Mouse (Mus musculus) hindbrain, embryonic 14.5 days (tissue): ENCODE results near the gene Efna2. TPM values are rescaled to one million over a fixed set of nuclear protein-coding genes. Genes with fewer than 3 reads are reported as not detected.

Experiments
- ATAC-seq: fragments of 200-750 bp; cut with Nextera tagmentation; 2 replicates; pipeline ENCODE4 v1.8.0; 2017; ENCODE audit warnings: moderate number of reproducible peaks, mild to moderate bottlenecking, moderate TSS enrichment, moderate library complexity; ENCODE audit not compliant: low FRiP score
- DNase-seq: peaks from one replicate; pipeline ENCODE4 v3.0.0-alpha.2; 2015; ENCODE audit warnings: low spot score
- H3K27ac ChIP-seq: fragments of 300-500 bp; sonication (generic); 2 replicates; pipeline ENCODE4 v1.5.1; 2014; ENCODE audit warnings: mild to moderate bottlenecking, moderate library complexity
- H3K27me3 ChIP-seq: fragments of 300-500 bp; sonication (generic); 2 replicates; pipeline ENCODE4 v1.6.1; 2014; ENCODE audit warnings: mild to moderate bottlenecking, low read length, mixed read lengths; ENCODE audit not compliant: control insufficient read depth, insufficient read depth
- H3K36me3 ChIP-seq: fragments of 300-500 bp; sonication (generic); replicated peaks from 2 replicates; pipeline ENCODE4 v1.6.1; 2014; ENCODE audit not compliant: control insufficient read depth, insufficient read depth
- H3K4me1 ChIP-seq: fragments of 300-500 bp; sonication (generic); replicated peaks from 2 replicates; pipeline ENCODE4 v1.6.1; 2014; ENCODE audit warnings: antibody characterized with exemption, low read length, mixed read lengths; ENCODE audit not compliant: control insufficient read depth, insufficient read depth
- H3K4me2 ChIP-seq: fragments of 300-500 bp; sonication (generic); replicated peaks from 2 replicates; pipeline ENCODE4 v1.6.1; 2014; ENCODE audit warnings: mild to moderate bottlenecking, moderate library complexity
- H3K4me3 ChIP-seq: fragments of 300-500 bp; sonication (generic); replicated peaks from 2 replicates; pipeline ENCODE4 v1.5.1; 2014; ENCODE audit warnings: mild to moderate bottlenecking, low read length
- H3K9ac ChIP-seq: fragments of 300-500 bp; sonication (generic); 2 replicates; pipeline ENCODE4 v1.6.1; 2014
- H3K9me3 ChIP-seq: fragments of 300-500 bp; sonication (generic); 2 replicates; pipeline ENCODE4 v1.6.1; 2016; ENCODE audit warnings: low read length; ENCODE audit not compliant: control insufficient read depth
- WGBS: fragments of 180-500 bp; shearing (Covaris S2); extraction: QIAGEN DNeasy Blood & Tissue Kit; methylation state at CpG from one replicate; pipeline ENCODE4 v1.1.7; 2014; 5-methylcytosine and 5-hydroxymethylcytosine counted together
- polyA plus RNA-seq: library from polyadenylated mRNA; unstranded; fragments of >200 nt; fragmentation: Nextera tagmentation; extraction: Ambion mirVana; gene quantifications from 2 replicates; pipeline ENCODE4 v1.2.1, GENCODE M21; 2014

The Efna2 gene
- polyA plus RNA-seq, 1 experiment from 2014 or later: 26.2 TPM

DNA sequence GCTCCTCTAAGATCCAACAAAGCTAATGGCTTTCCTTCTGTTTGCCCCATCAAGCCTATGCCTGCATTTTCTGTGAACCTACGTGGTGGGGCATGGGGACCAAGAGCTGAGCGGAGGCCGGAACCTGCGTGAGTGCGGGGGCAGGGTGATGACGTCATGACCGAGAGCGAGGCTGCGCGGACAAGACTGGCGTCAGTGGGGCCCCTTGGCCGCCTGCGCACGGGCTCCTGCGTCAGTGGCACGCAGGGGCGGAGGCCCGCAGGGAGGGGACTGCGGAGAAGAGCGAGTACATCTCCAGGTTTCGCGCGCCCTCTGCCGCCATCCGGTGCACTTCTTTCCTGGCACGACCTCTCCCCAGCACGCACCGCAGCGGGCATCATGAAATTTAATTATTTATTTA is 38.0 kb upstream of the Efna2 start:
- under 1% methylated on average over 29 of the region's 29 CpGs for WGBS
- H3K9ac ChIP-seq: peak overlapping the region; percentile 26
- peak; percentile 72 for ATAC-seq

GRCm38 (mm10) chr10:80141786-80142529 is 37.3 kb upstream of the Efna2 start:
- peak; percentile 99 for DNase-seq
- H3K4me1 ChIP-seq: peaks cover 28% of the 10 kb centered on the region

More for the DNA sequence above, 38.0 kb upstream of the Efna2 start:
- peaks cover 37% of the 10 kb centered on the region for H3K36me3 ChIP-seq
- peak; percentile 90 for DNase-seq
- H3K27me3 ChIP-seq: no peaks in the 10 kb centered on the region
- peak overlapping the region; percentile 80 for H3K4me3 ChIP-seq
- no peaks in the 10 kb centered on the region for H3K9me3 ChIP-seq
- peak overlapping the region; percentile 97 for H3K4me2 ChIP-seq
- H3K27ac ChIP-seq: peak overlapping the region; percentile 86
- H3K4me1 ChIP-seq: peaks cover 36% of the 10 kb centered on the region

GRCm38 (mm10) chr10:80142530-80142925 is 36.8 kb upstream of the Efna2 start:
- ATAC-seq: no peak

More at GRCm38 (mm10) chr10:80141786-80142529, 37.3 kb upstream of the Efna2 start:
- peaks cover 32% of the 10 kb centered on the region for H3K36me3 ChIP-seq
- peak overlapping the region; percentile 86 for H3K27ac ChIP-seq
- no peaks in the 10 kb centered on the region for H3K9me3 ChIP-seq
- WGBS: under 1% methylated on average over 42 of the region's 43 CpGs
- H3K9ac ChIP-seq: peak overlapping the region; percentile 93
- ATAC-seq: peak; percentile 86
- H3K4me3 ChIP-seq: peak overlapping the region; percentile 80
- no peaks in the 10 kb centered on the region for H3K27me3 ChIP-seq
- H3K4me2 ChIP-seq: peak overlapping the region; percentile 97

DNA sequence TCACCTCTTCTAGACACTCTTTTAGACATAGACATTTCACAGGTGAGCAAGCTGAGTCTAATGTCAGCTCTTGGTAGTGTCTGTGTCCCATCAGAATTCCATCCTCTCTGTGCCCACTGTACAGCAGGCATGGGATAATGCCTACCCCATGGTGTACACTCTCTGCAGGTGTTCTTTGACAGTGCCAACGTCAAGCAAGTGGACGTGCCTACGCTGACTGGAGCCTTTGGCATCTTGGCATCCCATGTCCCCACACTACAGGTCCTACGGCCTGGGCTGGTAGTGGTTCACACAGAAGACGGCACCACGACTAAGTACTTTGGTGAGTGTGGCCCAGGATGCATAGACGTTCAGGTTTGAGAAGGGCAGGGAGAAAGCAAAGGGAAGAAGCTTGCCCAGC is 35.6 kb upstream of the Efna2 start:
- peak overlapping the region; percentile 97; the same call in 1 of the 2 replicates for H3K4me2 ChIP-seq
- H3K36me3 ChIP-seq: peaks cover 32% of the 10 kb centered on the region
- H3K4me3 ChIP-seq: 0 out of 2 replicates have a peak overlapping the region, but pooled peaks have one; percentile 80
- H3K9ac ChIP-seq: no peak overlapping the region
- ATAC-seq (no peak), DNase-seq (no peak)
- no peak overlapping the region for H3K27ac ChIP-seq
- H3K9me3 ChIP-seq: no peaks in the 10 kb centered on the region
- peaks cover 13% of the 10 kb centered on the region for H3K4me1 ChIP-seq
- H3K27me3 ChIP-seq: no peaks in the 10 kb centered on the region
- WGBS: 91% methylated on average over 7 of the region's 7 CpGs

More at GRCm38 (mm10) chr10:80142530-80142925, 36.8 kb upstream of the Efna2 start:
- peaks cover 32% of the 10 kb centered on the region for H3K36me3 ChIP-seq
- H3K27me3 ChIP-seq: no peaks in the 10 kb centered on the region
- H3K4me2 ChIP-seq: peak overlapping the region; percentile 97
- H3K9ac ChIP-seq: peak overlapping the region; percentile 93
- peaks cover 23% of the 10 kb centered on the region for H3K4me1 ChIP-seq
- DNase-seq: no peak
- peak overlapping the region; percentile 86 for H3K27ac ChIP-seq
- H3K9me3 ChIP-seq: no peaks in the 10 kb centered on the region
- H3K4me3 ChIP-seq: peak overlapping the region; percentile 80
- WGBS: 0% methylated on average over 15 of the region's 15 CpGs

DNA sequence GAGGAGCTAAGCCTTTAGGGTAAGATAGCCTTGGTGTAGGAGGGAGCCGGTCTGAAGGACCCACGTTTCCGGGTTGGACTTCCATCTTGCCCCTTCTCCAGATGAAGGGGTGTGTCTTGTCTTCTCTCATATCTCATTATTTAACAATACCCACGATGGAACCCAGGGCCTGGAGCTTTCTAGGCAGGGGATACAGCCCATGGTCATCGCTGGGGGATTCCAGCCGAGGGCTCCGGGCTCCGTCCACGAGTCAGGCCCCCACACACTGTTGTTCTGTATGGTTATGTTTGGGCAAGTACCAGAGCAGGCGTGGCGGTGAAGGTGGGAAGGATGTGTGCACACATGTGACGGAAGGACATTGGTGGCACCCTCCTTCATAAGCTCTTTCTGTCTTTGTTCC is 35.1 kb upstream of the Efna2 start:
- no peaks in the 10 kb centered on the region for H3K9me3 ChIP-seq
- no peak overlapping the region for H3K4me3 ChIP-seq
- peaks cover 13% of the 10 kb centered on the region for H3K4me1 ChIP-seq
- DNase-seq (no peak), ATAC-seq (no peak)
- no peak overlapping the region for H3K4me2 ChIP-seq
- no peak overlapping the region for H3K27ac ChIP-seq
- no peak overlapping the region for H3K9ac ChIP-seq
- H3K27me3 ChIP-seq: no peaks in the 10 kb centered on the region
- WGBS: 95% methylated on average over 12 of the region's 12 CpGs
- peaks cover 32% of the 10 kb centered on the region for H3K36me3 ChIP-seq

DNA sequence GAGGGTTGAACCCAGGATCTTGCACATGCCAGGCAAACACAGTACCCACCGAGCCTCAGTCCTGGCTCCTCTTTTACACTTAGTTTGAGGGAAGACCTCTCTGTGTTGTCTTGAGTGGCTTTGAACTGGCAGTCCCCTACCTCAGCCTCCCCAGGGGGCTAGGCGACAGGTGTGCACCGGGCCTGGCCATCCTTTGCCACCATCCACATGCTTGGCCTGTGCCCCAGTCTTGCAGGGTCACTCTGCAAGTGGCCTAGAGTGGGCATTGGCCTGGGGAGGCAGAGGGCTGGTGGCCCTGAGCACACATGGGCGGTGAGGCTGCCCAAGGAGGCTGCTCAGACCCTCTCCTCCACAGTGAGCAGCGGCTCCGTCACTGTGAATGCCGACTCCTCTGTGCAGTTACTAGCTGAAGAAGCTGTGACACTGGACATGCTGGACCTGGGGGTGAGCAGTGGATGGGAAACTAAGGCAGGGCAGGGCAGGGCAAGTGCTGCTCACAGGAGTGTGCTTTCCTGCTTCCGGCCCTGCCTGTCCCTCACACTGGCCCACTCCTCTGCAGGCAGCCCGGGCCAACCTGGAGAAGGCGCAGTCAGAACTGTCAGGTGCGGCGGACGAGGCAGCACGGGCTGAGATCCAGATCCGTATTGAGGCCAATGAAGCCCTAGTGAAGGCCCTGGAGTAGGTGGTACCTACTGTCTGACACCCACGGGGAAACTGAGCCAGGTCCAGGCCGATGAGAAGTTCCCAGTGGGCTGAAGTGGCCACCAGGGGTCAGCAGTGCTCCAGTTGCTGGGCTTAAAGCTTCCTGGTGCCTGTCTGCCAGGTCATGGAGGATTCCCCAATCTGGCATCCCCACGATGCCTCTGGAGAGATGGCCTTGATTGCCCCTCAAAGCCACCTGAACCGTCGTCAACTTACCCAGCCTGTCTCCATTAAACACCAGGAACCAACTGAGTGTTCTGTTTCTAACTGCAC is 34.1 kb upstream of the Efna2 start:
- H3K27ac ChIP-seq: no peak overlapping the region
- no peak overlapping the region for H3K9ac ChIP-seq
- no peaks in the 10 kb centered on the region for H3K27me3 ChIP-seq
- no peak overlapping the region for H3K4me3 ChIP-seq
- no peaks in the 10 kb centered on the region for H3K9me3 ChIP-seq
- H3K4me2 ChIP-seq: 0 out of 2 replicates have a peak overlapping the region, but pooled peaks have one; percentile 10
- H3K36me3 ChIP-seq: peaks cover 36% of the 10 kb centered on the region
- DNase-seq (peak; percentile 72), ATAC-seq (no peak)
- H3K4me1 ChIP-seq: peaks cover 8% of the 10 kb centered on the region
- 71% methylated on average over 20 of the region's 20 CpGs for WGBS

DNA sequence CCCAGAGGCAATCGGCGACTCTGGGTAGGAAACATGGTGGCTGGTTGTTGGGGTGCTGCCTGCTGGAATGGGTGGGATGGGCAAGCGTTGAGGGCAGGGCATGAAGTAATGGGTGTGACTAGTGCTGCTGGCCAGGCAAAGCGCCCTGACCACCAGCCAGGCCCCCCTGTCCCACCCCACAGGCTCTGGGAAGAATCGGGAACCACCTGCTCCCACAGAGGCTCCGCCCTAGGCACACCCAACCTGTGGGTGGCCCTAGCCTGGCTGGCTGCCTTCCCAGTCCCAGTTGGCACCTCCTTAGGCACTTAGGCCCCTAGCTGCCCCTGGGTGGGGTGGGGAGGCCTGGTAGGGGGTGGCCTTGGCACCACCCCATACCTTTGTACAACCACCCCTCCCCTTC is 33.4 kb upstream of the Efna2 start:
- Histone ChIP-seq H3K4me3 (no peak overlapping the region), H3K9ac (no peak overlapping the region), H3K36me3 (peaks cover 36% of the 10 kb centered on the region), H3K9me3 (no peaks in the 10 kb centered on the region), H3K27me3 (no peaks in the 10 kb centered on the region), H3K27ac (no peak overlapping the region), H3K4me1 (peaks cover 8% of the 10 kb centered on the region), H3K4me2 (0 out of 2 replicates have a peak overlapping the region, but pooled peaks have one; percentile 10)
- DNase-seq (no peak), ATAC-seq (no peak)
- 89% methylated on average over 6 of the region's 6 CpGs for WGBS

GRCm38 (mm10) chr10:80146568-80147011 is 32.7 kb upstream of the Efna2 start:
- 79% methylated on average over 4 of the region's 4 CpGs for WGBS
- Histone ChIP-seq H3K4me2 (no peak overlapping the region), H3K4me3 (no peak overlapping the region), H3K27me3 (no peaks in the 10 kb centered on the region), H3K9ac (no peak overlapping the region), H3K9me3 (no peaks in the 10 kb centered on the region), H3K27ac (no peak overlapping the region), H3K4me1 (peaks cover 8% of the 10 kb centered on the region), H3K36me3 (peaks cover 40% of the 10 kb centered on the region)
- no peak for DNase-seq
- no peak for ATAC-seq
